In genomic region chr1:162665486-162666174, GRCm38 (mm10) we compare ENCODE assay signal across 9 mouse cellular contexts. TPM values are rescaled to one million over a fixed set of nuclear protein-coding genes. Genes with fewer than 3 reads are reported as not detected.
A peak's percentile ranks its signal among the peaks of the same experiment; 100 is the strongest.
DNase-seq lines count a peak whose midpoint lies in the region; ATAC-seq and TF ChIP-seq lines count a peak whose summit lies in the region.
"Had no signal": no experiment of that assay in that cellular context is flagged by ENCODE, and none has a peak within 500 bp of the region (broad histone marks: within the 10 kb centered on the region; RNA-seq: fewer than 3 reads in every experiment).

No protein-coding gene starts in this region.

- no peaks in the 10 kb centered on the region for H3K9me3 ChIP-seq in kidney, embryonic 14.5 days (ENCODE audit: control insufficient read depth, low read length)
- no peaks in the 10 kb centered on the region for H3K9me3 ChIP-seq in forebrain, postnatal 0 days (ENCODE audit: low read length)
- no peaks in the 10 kb centered on the region for H3K9me3 ChIP-seq in liver, embryonic 13.5 days (replicated peaks)

- peak overlapping the region; percentile 63 for H3K4me2 ChIP-seq in kidney, embryonic 14.5 days (replicated peaks; ENCODE audit: low read depth, low read length)
- H3K4me2 ChIP-seq in forebrain, postnatal 0 days (ENCODE audit: low read depth), result peak overlapping the region; percentile 39
- H3K4me2 ChIP-seq in liver, embryonic 13.5 days, result peak overlapping the region; percentile 65

- no peak overlapping the region for H3K27ac ChIP-seq in kidney, embryonic 14.5 days (ENCODE audit: low read depth, low read length)
- H3K27ac ChIP-seq in forebrain, postnatal 0 days (ENCODE audit: low read depth, low read length), result no peak overlapping the region
- H3K27ac ChIP-seq in liver, embryonic 13.5 days, result no peak overlapping the region
- H3K27ac ChIP-seq in left cerebral cortex, adult 2 months, result no peak overlapping the region

- H3K27me3 ChIP-seq in kidney, embryonic 14.5 days (ENCODE audit: control insufficient read depth, insufficient read depth, low read length), result no peaks in the 10 kb centered on the region
- H3K27me3 ChIP-seq in forebrain, postnatal 0 days (ENCODE audit: insufficient read depth, low read length), result no peaks in the 10 kb centered on the region
- H3K27me3 ChIP-seq in liver, embryonic 13.5 days, result no peaks in the 10 kb centered on the region

- peaks cover 7% of the 10 kb centered on the region; the same call in 1 of the 2 replicates for H3K36me3 ChIP-seq in kidney, embryonic 14.5 days (ENCODE audit: control insufficient read depth, insufficient read depth, low read length)
- 0 out of 2 replicates have a peak, but pooled peaks cover 5% of the 10 kb centered on the region for H3K36me3 ChIP-seq in forebrain, postnatal 0 days (ENCODE audit: insufficient read depth)
- H3K36me3 ChIP-seq in liver, embryonic 13.5 days, result peaks cover 16% of the 10 kb centered on the region

- no peak for TF ChIP-seq CTCF in forebrain, postnatal 0 days (IDR thresholded peaks at IDR 0.05; ENCODE audit: low read depth)
- no peak for TF ChIP-seq CTCF in left cerebral cortex, adult 2 months (IDR thresholded peaks at IDR 0.05)

- peaks cover 4% of the 10 kb centered on the region; the same call in 1 of the 2 replicates for H3K4me1 ChIP-seq in kidney, embryonic 14.5 days (ENCODE audit: control insufficient read depth, insufficient read depth, low read length)
- H3K4me1 ChIP-seq in forebrain, postnatal 0 days (ENCODE audit: insufficient read depth), result 0 out of 2 replicates have a peak, but pooled peaks cover 3% of the 10 kb centered on the region
- H3K4me1 ChIP-seq in liver, embryonic 13.5 days (replicated peaks), result peaks cover 6% of the 10 kb centered on the region

- peak overlapping the region; percentile 33 for H3K4me3 ChIP-seq in kidney, embryonic 14.5 days (ENCODE audit: low read length)
- H3K4me3 ChIP-seq in forebrain, postnatal 0 days (ENCODE audit: low read depth, low read length), result peak overlapping the region; percentile 5; the same call in 1 of the 2 replicates
- peak overlapping the region; percentile 40 for H3K4me3 ChIP-seq in liver, embryonic 13.5 days (replicated peaks)
- no peak overlapping the region for H3K4me3 ChIP-seq in left cerebral cortex, adult 2 months

- peak overlapping the region; percentile 52 for H3K9ac ChIP-seq in kidney, embryonic 14.5 days (ENCODE audit: low read depth, low read length)
- peak overlapping the region; percentile 28; the same call in 1 of the 2 replicates for H3K9ac ChIP-seq in forebrain, postnatal 0 days
- H3K9ac ChIP-seq in liver, embryonic 13.5 days, result peak overlapping the region; percentile 47; the same call in 1 of the 2 replicates

- intact Hi-C loops in left cerebral cortex, adult 2 months (cut with DNase I), result loop anchor here (1.0 to 10.0 kb wide), 4 partner anchors 93 to 691 kb away; partner anchors contain the start of genes 4930558K02Rik and Vamp4

- 4% methylated on average over 11 of the region's 11 CpGs for WGBS in kidney, embryonic 14.5 days
- 5% methylated on average over 11 of the region's 11 CpGs for WGBS in forebrain, postnatal 0 days
- WGBS in liver, embryonic 13.5 days (ENCODE audit: insufficient replicate concordance), result 4% methylated on average over 11 of the region's 11 CpGs

- no peak for DNase-seq in kidney, adult 11 months
- DNase-seq in NIH3T3 (ENCODE audit: low read depth), result peak; percentile 33
- DNase-seq in forebrain, postnatal 0 days, result peak; percentile 18
- DNase-seq in liver, embryonic 13.5 days, result no peak
- no peak for DNase-seq in left cerebral cortex, adult 2 months (ENCODE audit: extremely low spot score in 1 of 2, low spot score in 2 of 2)
- DNase-seq in urinary bladder, adult 2 months (ENCODE audit: low spot score), result no peak

- peak; percentile 92 for ATAC-seq in kidney, embryonic 14.5 days (ENCODE audit: low FRiP score, low TSS enrichment)
- peak; percentile 67 for ATAC-seq in forebrain, postnatal 0 days
- ATAC-seq in liver, embryonic 13.5 days (ENCODE audit: low read depth), result peak; percentile 80
- ATAC-seq in inflammation-experienced regulatory T-cells, adult 6 months, result no peak

RNA-seq across cellular contexts. Expression of gene Myocos, which starts 7.6 kb away (rescaled TPM):
- polyA plus RNA-seq in kidney, embryonic 14.5 days (2014; fragmentation: Nextera tagmentation; extraction: Ambion mirVana), result not detected in 2 replicates
- total RNA-seq in forebrain, postnatal 0 days (2014; rRNA removed), result not detected in 2 replicates
- polyA plus RNA-seq in forebrain, postnatal 0 days (2015; fragmentation: Nextera tagmentation; extraction: Ambion mirVana), result not detected in 2 replicates
- not detected in 2 replicates for polyA plus RNA-seq in liver, embryonic 13.5 days (2015; fragmentation: Nextera tagmentation; extraction: Ambion mirVana)
- total RNA-seq in left cerebral cortex, adult 2 months (2021), result not detected
- not detected for polyA plus RNA-seq in inflammation-experienced regulatory T-cells, adult 6 months (2017; shearing (Covaris generic))
- not detected in 2 replicates for polyA plus RNA-seq in urinary bladder, adult 2 months (2012; rRNA removed)
- polyA plus RNA-seq: cerebellum, adult 2 months had no signal

RNA-seq across cellular contexts. Expression of gene Myoc, which starts 26.7 kb away (rescaled TPM):
- polyA plus RNA-seq in kidney, embryonic 14.5 days (2014; fragmentation: Nextera tagmentation; extraction: Ambion mirVana), result not detected in 2 replicates
- total RNA-seq in forebrain, postnatal 0 days (2014; rRNA removed), result 0.15 TPM in 1 of 2 replicates, not detected in the other
- 0.35 TPM in 1 of 2 replicates, not detected in the other for polyA plus RNA-seq in forebrain, postnatal 0 days (2015; fragmentation: Nextera tagmentation; extraction: Ambion mirVana)
- not detected in 2 replicates for polyA plus RNA-seq in liver, embryonic 13.5 days (2015; fragmentation: Nextera tagmentation; extraction: Ambion mirVana)
- 1 to 10 TPM; 6.2 to 6.7 TPM for total RNA-seq in left cerebral cortex, adult 2 months (2021)
- polyA plus RNA-seq in inflammation-experienced regulatory T-cells, adult 6 months (2017; shearing (Covaris generic)), result not detected
- 16.3 and 17.1 TPM in 2 replicates for polyA plus RNA-seq in urinary bladder, adult 2 months (2012; rRNA removed)

Comparison
In these comparisons a context has a peak if more than half of its experiments do, and no peak if none do; other contexts are left out.
1. DNase-seq: peak in NIH3T3 (single experiment) and forebrain, postnatal 0 days (single experiment); none in kidney, adult 11 months (single experiment), liver, embryonic 13.5 days (single experiment), left cerebral cortex, adult 2 months (0 of 2) and urinary bladder, adult 2 months (single experiment).
2. RNA of gene Myoc, which starts 26.7 kb away (polyA plus RNA-seq): 16.3 to 17.1 TPM in urinary bladder, adult 2 months; 0.35 TPM in forebrain, postnatal 0 days, not detected in kidney, embryonic 14.5 days, not detected in liver, embryonic 13.5 days and not detected in inflammation-experienced regulatory T-cells, adult 6 months; every median in the first group is over 10 times any median in the second.
3. Peak in every context shown above with its lines, with median percentiles within 50 percentile points of each other: H3K4me2 ChIP-seq and H3K9ac ChIP-seq.